Mouse (Mus musculus) thymus, adult 2 months (tissue): Measurements from ENCODE around the gene a.

Experiments used
- CTCF ChIP-seq: fragments of 200-500 bp; IDR thresholded peaks from 2 replicates; pipeline ENCODE4 v1.5.1; 2012; ENCODE audit warnings: mild to moderate bottlenecking, control low read depth, low read length, moderate library complexity, borderline replicate concordance; ENCODE audit not compliant: control insufficient read depth, poor library complexity, insufficient read depth; ENCODE audit errors: extremely low read depth
- POLR2A ChIP-seq: fragments of 200-500 bp; IDR thresholded peaks from 2 replicates; pipeline ENCODE4 v1.6.1; 2012; ENCODE audit warnings: mild to moderate bottlenecking, low read length, control low read depth, moderate library complexity; ENCODE audit not compliant: control insufficient read depth, poor library complexity, insufficient read depth; ENCODE audit errors: extremely low read depth

- no peak for TF ChIP-seq POLR2A
- no peak for TF ChIP-seq CTCF
Measured at GRCm38 (mm10) chr2:154892201-154893044, 101.2 kb downstream of the a start, which contains the start of gene Eif2s2.
